Mouse (Mus musculus) cerebellum, adult 9-11 months (tissue): ENCODE measurements at regions not wholly inside any gene's neighbourhood (a gene's known extent, or its start where the extent isn't known, plus 50 kb on each side); places are given as distances from the start of the nearest gene placed in this dataset.
A peak's percentile ranks its signal among the peaks of the same experiment; 100 is the strongest.

Experiments used
- DNase-seq: peaks from one replicate; pipeline ENCODE4 v3.0.0; 2022

DNA sequence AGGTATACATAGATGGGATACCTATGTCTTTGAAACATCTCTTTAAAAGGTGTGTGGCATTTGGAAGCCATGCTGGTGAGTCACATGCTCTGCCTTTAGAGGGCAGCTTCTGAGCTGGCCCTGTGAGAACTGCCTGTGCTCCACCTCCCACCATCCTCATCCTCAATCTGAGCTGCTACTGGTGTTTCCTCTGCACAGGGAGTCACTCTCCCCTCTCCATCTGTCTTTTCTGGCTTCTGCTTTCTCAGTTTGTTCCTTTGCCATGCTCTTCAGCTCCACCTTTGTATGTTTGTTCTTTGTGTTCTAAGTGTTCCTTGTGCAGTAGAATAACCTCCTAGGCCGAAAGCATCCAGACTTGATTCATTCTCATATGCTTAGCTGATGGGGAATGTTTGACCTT lies 226.6 kb upstream of the Ldoc1 start:
- peak; percentile 36 for DNase-seq
